Mouse (Mus musculus) lung, adult 2 months (tissue): ENCODE data around the gene Zfp710. TPM values are rescaled to one million over a fixed set of nuclear protein-coding genes. Genes with fewer than 3 reads are reported as not detected.

Experiments used
- DNase-seq: peaks from one replicate; pipeline ENCODE4 v3.0.0; 2022
- H3K4me1 ChIP-seq: fragments of 200-500 bp; 2 replicates; pipeline ENCODE4 v1.6.1; 2011; ENCODE audit warnings: low read length; ENCODE audit not compliant: control insufficient read depth, insufficient read depth
- H3K4me3 ChIP-seq: fragments of 200-500 bp; replicated peaks from 2 replicates; pipeline ENCODE3; 2011; ENCODE audit warnings: low read depth, mild to moderate bottlenecking, control low read depth, low read length; ENCODE audit errors: extremely low read depth
- CTCF ChIP-seq: fragments of 200-500 bp; IDR thresholded peaks from 2 replicates; pipeline ENCODE4 v1.5.1; 2011; ENCODE audit warnings: mild to moderate bottlenecking, low read length, control low read depth; ENCODE audit not compliant: insufficient read depth
- POLR2A ChIP-seq: fragments of 200-500 bp; IDR thresholded peaks from 2 replicates; pipeline ENCODE4 v1.6.1; 2011; ENCODE audit warnings: low read depth, mild to moderate bottlenecking, control low read depth, low read length, borderline replicate concordance; ENCODE audit errors: extremely low read depth
- WGBS: fragments of 180-500 bp; shearing (Covaris S2); methylation state at CpG from one replicate; pipeline ENCODE4 v1.1.7; 2018; 5-methylcytosine and 5-hydroxymethylcytosine counted together
- polyA plus RNA-seq: library from polyadenylated mRNA; depleted of rRNA; stranded (reverse); fragments of >200 nt; gene quantifications from 2 replicates; pipeline ENCODE4 v1.2.3, GENCODE M21; 2012

The Zfp710 gene
- polyA plus RNA-seq, 1 experiment: 65.8 TPM

DNA sequence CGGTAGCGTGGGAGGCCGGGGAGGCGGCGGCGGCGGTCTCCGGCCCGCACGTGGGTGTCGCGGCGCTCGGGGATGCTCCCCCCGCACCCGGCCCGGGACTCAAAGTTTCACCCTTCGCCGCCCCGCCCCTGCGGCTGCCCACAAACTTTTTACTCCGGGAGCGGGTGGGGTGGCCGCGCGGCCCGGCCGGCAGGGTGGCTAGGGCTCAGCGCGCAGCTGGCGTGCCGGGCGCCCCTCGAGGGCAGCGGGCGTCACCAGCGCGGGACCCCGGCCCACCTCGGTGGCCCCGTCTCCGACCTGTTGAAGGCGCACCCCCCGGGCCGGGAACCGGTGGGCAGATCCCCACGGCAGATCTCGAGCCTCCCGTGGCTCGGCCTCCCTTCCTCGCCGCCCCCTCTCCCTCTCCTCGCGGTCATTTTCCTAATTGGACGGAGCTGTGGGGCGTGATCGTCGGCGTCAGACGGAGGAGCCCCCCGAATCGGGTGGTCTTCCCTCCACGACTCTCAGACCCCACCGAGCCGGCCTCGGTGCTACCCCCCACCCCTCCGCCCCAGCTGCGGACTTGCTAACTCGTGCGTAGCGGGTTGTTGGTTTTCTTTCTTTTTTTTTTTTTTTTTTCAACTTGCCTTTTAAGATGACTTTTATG lies 2.5 kb downstream of the Zfp710 start:
- DNase-seq: peak; percentile 78
- H3K4me1 ChIP-seq: peaks cover 6% of the 10 kb centered on the region
- TF ChIP-seq CTCF (no peak), POLR2A (0 out of 2 replicates have a peak, but pooled peaks have one; percentile 38)
- H3K4me3 ChIP-seq: peak overlapping the region; percentile 93
- under 1% methylated on average over 37 of the region's 71 CpGs for WGBS

DNA sequence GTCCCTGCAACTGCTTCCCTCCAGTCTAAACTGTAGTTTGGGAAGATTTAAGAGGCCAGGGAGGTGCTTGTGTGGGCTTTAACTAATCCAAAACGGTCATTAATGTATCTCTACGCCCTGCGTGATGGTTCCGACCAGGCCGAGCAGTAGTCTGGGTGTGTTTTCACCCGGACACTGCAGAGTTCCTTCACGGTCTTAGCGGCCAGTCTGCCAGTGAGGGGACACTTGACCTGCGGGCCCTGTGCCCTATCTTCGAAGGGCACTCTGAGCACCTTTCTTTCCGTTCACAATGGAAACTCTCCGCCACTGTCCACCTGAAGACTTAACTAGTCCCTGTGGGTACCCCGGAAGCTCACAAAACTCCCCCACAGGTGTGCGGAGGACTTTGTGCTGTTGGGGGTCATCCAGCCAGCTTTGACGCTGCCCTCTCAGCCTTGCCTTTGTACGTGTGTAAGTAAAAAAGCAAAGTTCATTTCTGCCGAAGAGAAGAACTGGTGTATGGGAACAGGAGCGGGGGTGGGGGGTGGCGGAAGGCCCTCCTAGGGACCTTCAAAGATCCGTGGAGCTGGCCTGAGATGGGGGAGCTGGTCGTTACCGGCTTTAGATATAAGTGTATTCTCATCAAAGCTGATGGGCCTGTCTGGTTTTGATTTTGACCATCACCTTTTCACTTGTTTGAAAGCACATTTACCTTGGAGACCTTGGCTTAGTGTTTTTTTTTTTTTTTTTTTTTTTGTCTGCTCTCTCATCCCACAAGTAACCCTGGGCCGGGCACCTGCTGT lies 3.2 kb downstream of the Zfp710 start:
- peak overlapping the region; percentile 93 for H3K4me3 ChIP-seq
- peaks cover 12% of the 10 kb centered on the region for H3K4me1 ChIP-seq
- TF ChIP-seq POLR2A (peak; percentile 58; the same call in 1 of the 2 replicates), CTCF (no peak)
- peak; percentile 71 for DNase-seq
- 10% methylated on average over 23 of the region's 23 CpGs for WGBS

DNA sequence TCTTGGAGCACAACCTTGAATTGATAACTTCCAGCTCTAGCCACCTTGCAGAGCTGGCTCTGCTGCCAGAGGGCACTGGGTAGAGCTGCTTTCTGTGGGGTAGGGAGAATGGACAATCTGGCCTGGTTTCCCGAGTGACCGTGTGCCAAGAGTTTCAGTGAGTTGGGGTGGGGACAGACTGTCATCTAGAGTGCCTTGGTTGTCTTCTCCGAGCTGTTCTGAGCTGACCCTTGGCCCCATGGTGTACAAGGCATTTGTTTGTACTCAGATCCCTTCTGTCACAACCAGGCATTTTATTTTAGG lies 3.8 kb downstream of the Zfp710 start:
- 19% methylated on average over 3 of the region's 3 CpGs for WGBS
- peak overlapping the region; percentile 93 for H3K4me3 ChIP-seq
- peaks cover 15% of the 10 kb centered on the region for H3K4me1 ChIP-seq
- TF ChIP-seq POLR2A: 0 out of 2 replicates have a peak, but pooled peaks have one; percentile 24
- TF ChIP-seq CTCF: no peak
- peak; percentile 48 for DNase-seq

DNA sequence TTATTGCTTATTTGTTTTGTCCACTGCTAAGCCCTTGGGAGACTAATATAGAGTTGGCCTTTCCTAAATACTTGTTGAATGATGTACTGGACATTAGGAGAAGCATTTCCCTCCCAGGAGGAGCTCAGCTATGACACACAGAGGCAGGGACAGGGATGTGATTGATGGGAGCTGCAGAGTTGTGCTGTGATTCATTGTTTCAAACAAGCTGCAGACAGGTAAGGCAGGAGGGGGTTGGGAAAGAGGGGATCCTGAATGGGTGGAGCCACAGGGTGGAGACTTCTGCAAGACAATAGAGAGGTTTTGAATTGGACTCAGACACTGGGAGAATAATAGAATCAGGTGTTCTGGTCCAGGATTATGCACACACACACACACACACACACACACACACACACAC lies 5.4 kb downstream of the Zfp710 start:
- DNase-seq: no peak
- TF ChIP-seq CTCF (no peak), POLR2A (no peak)
- no peak overlapping the region for H3K4me3 ChIP-seq
- H3K4me1 ChIP-seq: peaks cover 21% of the 10 kb centered on the region

DNA sequence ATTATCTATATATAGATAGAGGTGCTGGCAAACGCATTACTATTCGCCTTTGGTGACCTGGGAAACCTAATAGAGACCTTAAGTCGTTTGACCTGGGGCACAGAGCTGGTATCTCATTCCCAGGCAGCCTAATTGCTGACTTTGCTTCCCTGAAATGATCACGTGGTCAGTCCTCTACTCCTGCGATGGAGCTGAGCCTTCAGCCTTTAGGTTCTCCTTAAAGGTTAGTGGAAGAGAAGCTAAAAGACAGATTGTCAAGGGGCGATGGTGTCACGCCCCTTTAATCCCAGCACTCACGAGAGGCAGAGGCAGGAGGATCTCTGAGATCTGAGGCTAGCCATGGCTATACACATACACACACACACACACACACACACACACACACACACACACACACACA lies 5.9 kb downstream of the Zfp710 start:
- H3K4me3 ChIP-seq: no peak overlapping the region
- TF ChIP-seq CTCF: no peak
- no peak for TF ChIP-seq POLR2A
- 86% methylated on average over 8 of the region's 8 CpGs for WGBS
- no peak for DNase-seq
- peaks cover 25% of the 10 kb centered on the region for H3K4me1 ChIP-seq

DNA sequence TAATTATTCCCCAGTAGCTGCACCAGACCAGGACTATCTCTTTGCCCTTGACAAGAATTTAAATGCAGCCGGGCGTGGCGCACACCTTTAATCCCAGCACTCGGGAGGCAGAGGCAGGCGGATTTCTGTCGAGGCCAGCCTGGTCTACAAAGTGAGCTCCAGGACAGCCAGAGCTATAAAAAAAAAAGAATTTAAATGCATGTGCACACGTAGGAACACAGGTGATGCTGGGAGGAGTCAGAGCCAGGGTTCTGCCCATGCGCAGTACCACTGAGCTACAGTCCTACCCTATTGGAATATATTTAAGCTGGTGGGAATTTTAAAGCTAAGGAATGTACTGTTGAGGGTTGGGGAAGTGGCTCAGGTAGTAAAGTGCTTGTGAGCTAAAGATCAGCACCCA lies 6.4 kb downstream of the Zfp710 start:
- 90% methylated on average over 8 of the region's 8 CpGs for WGBS
- DNase-seq: no peak
- Histone ChIP-seq H3K4me3 (no peak overlapping the region), H3K4me1 (peaks cover 30% of the 10 kb centered on the region)
- TF ChIP-seq POLR2A: no peak
- TF ChIP-seq CTCF: no peak

DNA sequence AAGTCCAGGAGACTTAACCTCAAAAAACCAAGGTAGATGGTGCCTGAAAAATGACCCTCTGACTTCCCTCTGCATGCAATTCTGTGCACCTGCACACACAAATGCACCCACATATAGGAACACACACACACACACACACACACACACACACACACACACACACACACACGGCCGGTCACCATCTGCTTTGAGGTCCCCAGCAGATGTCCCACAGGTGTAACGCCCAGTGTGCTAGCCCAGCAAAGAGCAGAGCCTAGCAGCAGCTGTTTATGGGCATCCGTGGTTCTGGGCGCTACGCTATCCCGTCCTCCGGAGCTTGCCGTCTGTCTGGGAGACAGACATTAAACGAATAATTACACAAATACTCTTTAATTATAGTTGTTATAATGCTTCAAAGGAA lies 6.9 kb downstream of the Zfp710 start:
- Histone ChIP-seq H3K4me3 (no peak overlapping the region), H3K4me1 (peaks cover 34% of the 10 kb centered on the region)
- 75% methylated on average over 10 of the region's 10 CpGs for WGBS
- TF ChIP-seq POLR2A (no peak), CTCF (no peak)
- no peak for DNase-seq

DNA sequence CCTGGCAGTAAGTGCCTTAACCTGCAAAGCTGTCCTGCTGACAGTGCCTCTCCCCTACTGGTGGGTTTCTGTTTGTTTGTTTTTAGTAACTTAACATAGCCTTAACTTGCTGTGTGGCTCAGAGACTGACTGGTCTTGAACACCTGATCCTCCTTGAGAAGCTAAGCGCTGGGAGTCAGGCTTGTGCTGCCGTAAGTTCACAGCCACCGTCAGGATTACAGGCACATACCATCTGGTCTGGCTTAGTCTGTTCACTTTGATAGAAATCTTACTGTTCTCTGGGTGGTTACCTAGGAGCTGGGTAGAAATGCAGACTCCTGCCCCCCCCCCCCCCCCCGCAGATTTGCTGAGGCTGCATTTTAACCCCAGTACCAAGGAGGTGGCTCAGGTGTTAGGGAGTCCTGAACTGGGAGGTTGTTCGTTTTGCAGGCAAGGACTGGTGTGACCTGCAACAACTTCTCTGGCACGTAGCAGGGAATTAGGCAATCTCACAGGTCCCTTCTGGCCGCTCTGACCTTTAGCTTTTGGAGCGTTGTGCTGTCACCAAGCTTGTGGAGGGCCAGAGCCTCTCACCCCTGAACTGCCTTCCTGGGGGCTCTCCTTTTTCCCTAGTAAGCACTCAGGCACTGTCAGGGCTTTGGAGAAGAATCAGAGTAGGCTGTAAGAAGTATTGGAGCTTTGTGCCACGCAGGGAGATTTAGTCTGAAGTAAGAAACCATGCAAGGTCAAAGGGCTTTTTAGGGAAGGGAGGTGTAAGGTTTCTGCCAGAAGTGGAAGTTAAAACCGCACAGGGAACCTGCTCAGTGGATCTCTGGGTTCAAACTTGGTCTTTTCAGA lies 7.8 kb downstream of the Zfp710 start:
- no peak overlapping the region for H3K4me3 ChIP-seq
- WGBS: 42% methylated on average over 10 of the region's 10 CpGs

DNA sequence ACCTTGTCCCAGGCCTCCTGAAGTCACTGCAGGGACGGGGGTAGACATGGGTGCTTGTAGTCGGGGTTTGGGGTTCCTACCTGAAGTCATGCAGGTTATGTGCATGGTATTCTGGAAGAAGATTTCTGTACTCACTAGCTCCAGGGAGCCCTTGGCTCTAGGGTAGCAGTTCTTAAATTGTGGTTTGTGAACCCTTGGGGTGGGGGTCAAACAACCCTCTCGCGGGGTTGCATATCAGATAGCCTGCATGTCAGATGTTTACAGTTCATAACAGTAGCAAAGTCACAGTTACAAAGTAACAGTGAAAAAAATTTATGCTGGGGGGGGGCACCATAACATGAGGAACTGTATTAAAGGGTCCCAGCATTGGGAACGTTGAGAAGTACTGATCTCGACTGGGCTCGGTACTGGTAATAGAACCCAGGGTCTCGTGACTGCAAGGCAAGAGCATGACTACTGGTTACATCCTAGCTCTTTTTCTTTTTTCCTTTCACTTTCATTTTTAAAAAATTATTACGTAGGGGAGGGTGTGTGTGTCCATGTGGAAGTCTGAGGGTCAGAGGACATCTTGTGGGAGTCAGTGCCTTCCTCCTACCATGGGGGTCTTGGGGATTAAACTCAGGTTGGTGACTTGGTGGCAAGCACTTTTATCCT lies 8.6 kb downstream of the Zfp710 start:
- no peak for TF ChIP-seq POLR2A
- TF ChIP-seq CTCF: no peak
- DNase-seq: no peak
- 28% methylated on average over 9 of the region's 9 CpGs for WGBS
- H3K4me1 ChIP-seq: peaks cover 33% of the 10 kb centered on the region
- peak overlapping the region; percentile 19 for H3K4me3 ChIP-seq

More for the DNA sequence above, 7.8 kb downstream of the Zfp710 start:
- TF ChIP-seq CTCF (no peak), POLR2A (no peak)
- H3K4me1 ChIP-seq: peaks cover 34% of the 10 kb centered on the region
- no peak for DNase-seq
